Comparison of ENCODE assay signal across 9 mouse cellular contexts in the genomic region with DNA sequence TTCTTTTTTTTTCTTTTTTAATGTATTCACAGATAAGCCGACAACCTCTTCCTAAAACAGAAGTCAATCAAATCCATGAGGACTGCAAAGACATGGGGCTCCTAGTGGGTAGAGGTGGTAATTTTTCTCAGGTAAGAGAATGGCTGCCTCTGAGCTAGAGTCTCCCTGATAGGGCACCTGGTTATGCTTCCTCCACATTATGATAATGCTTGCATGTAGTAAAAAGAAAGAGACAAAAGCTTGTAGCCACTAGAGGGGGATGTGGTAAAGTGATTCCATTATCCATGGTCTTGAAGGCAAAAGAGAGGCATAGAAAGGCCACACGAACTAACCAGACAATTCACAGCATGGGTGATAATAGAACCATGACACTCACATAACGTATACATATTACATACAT. TPM values are rescaled to one million over a fixed set of nuclear protein-coding genes. Genes with fewer than 3 reads are reported as not detected.
DNase-seq lines count a peak whose midpoint lies in the region; ATAC-seq and TF ChIP-seq lines count a peak whose summit lies in the region.
"Had no signal": no experiment of that assay in that cellular context is flagged by ENCODE, and none has a peak within 500 bp of the region (broad histone marks: within the 10 kb centered on the region; RNA-seq: fewer than 3 reads in every experiment).

No protein-coding gene starts in this region.

- no peaks in the 10 kb centered on the region for H3K9me3 ChIP-seq in hindbrain, embryonic 11.5 days (ENCODE audit: control insufficient read depth, low read length)
- no peaks in the 10 kb centered on the region for H3K9me3 ChIP-seq in hindbrain, embryonic 10.5 days
- no peaks in the 10 kb centered on the region for H3K9me3 ChIP-seq in kidney, postnatal 0 days (replicated peaks; ENCODE audit: low read length)

- WGBS in hindbrain, embryonic 11.5 days = 55% methylated on average over 3 of the region's 3 CpGs
- 56% methylated on average over 3 of the region's 3 CpGs for WGBS in hindbrain, embryonic 10.5 days
- WGBS in kidney, postnatal 0 days = 62% methylated on average over 3 of the region's 3 CpGs

- H3K9ac ChIP-seq in hindbrain, embryonic 11.5 days (ENCODE audit: low read depth, low read length) = no peak overlapping the region
- no peak overlapping the region for H3K9ac ChIP-seq in kidney, postnatal 0 days (ENCODE audit: low read depth, low read length)

- no peaks in the 10 kb centered on the region for H3K4me1 ChIP-seq in hindbrain, embryonic 11.5 days (replicated peaks; ENCODE audit: control insufficient read depth, insufficient read depth, low read length)
- H3K4me1 ChIP-seq in hindbrain, embryonic 10.5 days (replicated peaks) = 0 out of 2 replicates have a peak, but pooled peaks cover 2% of the 10 kb centered on the region
- H3K4me1 ChIP-seq in kidney, postnatal 0 days (replicated peaks; ENCODE audit: insufficient read depth, low read length) = no peaks in the 10 kb centered on the region

- H3K27ac ChIP-seq in hindbrain, embryonic 11.5 days (ENCODE audit: low read depth, low read length) = no peak overlapping the region
- no peak overlapping the region for H3K27ac ChIP-seq in hindbrain, embryonic 10.5 days
- H3K27ac ChIP-seq in kidney, postnatal 0 days = peak overlapping the region; percentile 5; the same call in 1 of the 2 replicates

- peak; percentile 35 for DNase-seq in hindbrain, embryonic 11.5 days (ENCODE audit: low spot score)
- DNase-seq in hindbrain, embryonic 10.5 days (ENCODE audit: low spot score) = no peak
- DNase-seq in 3T3-L1 (ENCODE audit: low read depth, low spot score) = peak; percentile 90
- peak; percentile 17 for DNase-seq in c-Kit-positive CD71-negative TER-119-negative erythroid progenitor cells, embryonic 14.5 days (ENCODE audit: low read depth)
- DNase-seq in kidney, postnatal 0 days (ENCODE audit: low spot score) = peak; percentile 72
- DNase-seq in urinary bladder, postnatal 4 days (ENCODE audit: low spot score in 2 of 2) = no peak
- DNase-seq in cerebellum, adult 11-12 months = no peak

- H3K27me3 ChIP-seq in hindbrain, embryonic 11.5 days (ENCODE audit: control insufficient read depth, insufficient read depth, low read length) = no peaks in the 10 kb centered on the region
- no peaks in the 10 kb centered on the region for H3K27me3 ChIP-seq in hindbrain, embryonic 10.5 days (ENCODE audit: insufficient read depth, poor library complexity, severe bottlenecking)
- no peaks in the 10 kb centered on the region for H3K27me3 ChIP-seq in kidney, postnatal 0 days (ENCODE audit: insufficient read depth, low read length)

- peak; percentile 69 for TF ChIP-seq CTCF in kidney, postnatal 0 days (IDR thresholded peaks at IDR 0.05; ENCODE audit: low read depth)

- no peaks in the 10 kb centered on the region for H3K36me3 ChIP-seq in hindbrain, embryonic 11.5 days (ENCODE audit: control insufficient read depth, insufficient read depth, low read length)
- no peaks in the 10 kb centered on the region for H3K36me3 ChIP-seq in hindbrain, embryonic 10.5 days
- no peaks in the 10 kb centered on the region for H3K36me3 ChIP-seq in kidney, postnatal 0 days (ENCODE audit: insufficient read depth, low read length)

- no peak overlapping the region for H3K4me2 ChIP-seq in hindbrain, embryonic 11.5 days (replicated peaks; ENCODE audit: low read depth, low read length)
- no peak overlapping the region for H3K4me2 ChIP-seq in kidney, postnatal 0 days (ENCODE audit: low read length)

- ATAC-seq in hindbrain, embryonic 11.5 days (ENCODE audit: low FRiP score) = peak; percentile 67
- ATAC-seq in kidney, postnatal 0 days (replicated peaks; ENCODE audit: low FRiP score, low read depth) = peak; percentile 82
- no peak for ATAC-seq in erythroblast, adult 5-6 weeks (replicated peaks; ENCODE audit: low FRiP score, poor library complexity, severe bottlenecking)

- no peak overlapping the region for H3K4me3 ChIP-seq in hindbrain, embryonic 11.5 days (ENCODE audit: low read depth, low read length)
- H3K4me3 ChIP-seq in hindbrain, embryonic 10.5 days = no peak overlapping the region
- H3K4me3 ChIP-seq in kidney, postnatal 0 days (replicated peaks; ENCODE audit: low read depth, low read length) = no peak overlapping the region

RNA-seq across cellular contexts. Expression of a gene that starts 42.1 kb away (rescaled TPM):
- polyA plus RNA-seq in hindbrain, embryonic 11.5 days (2014; fragmentation: Nextera tagmentation; extraction: Ambion mirVana) = not detected in 2 replicates
- not detected in 2 replicates for polyA plus RNA-seq in hindbrain, embryonic 10.5 days (2016; fragmentation: Nextera tagmentation; extraction: Ambion mirVana)
- 17.8 and 19.8 TPM in 2 replicates for polyA plus RNA-seq in kidney, postnatal 0 days (2015; fragmentation: Nextera tagmentation; extraction: Ambion mirVana)
- not detected in 2 replicates for total RNA-seq in erythroblast, adult 5-6 weeks (2015; ENCODE audit: low replicate concordance)
- not detected in 2 replicates for total RNA-seq in erythroblast, adult 5-6 weeks (2017; ENCODE audit: low replicate concordance)
- total RNA-seq: hematopoietic stem cell, adult 5-6 weeks had no signal

Comparison
In these comparisons a context has a peak if more than half of its experiments do, and no peak if none do; other contexts are left out.
1. DNase-seq: peak in hindbrain, embryonic 11.5 days (single experiment), 3T3-L1 (single experiment), c-Kit-positive CD71-negative TER-119-negative erythroid progenitor cells, embryonic 14.5 days (single experiment) and kidney, postnatal 0 days (single experiment); none in hindbrain, embryonic 10.5 days (single experiment), urinary bladder, postnatal 4 days (0 of 2) and cerebellum, adult 11-12 months (single experiment).
2. RNA of a gene that starts 42.1 kb away (polyA plus RNA-seq): 17.8 to 19.8 TPM in kidney, postnatal 0 days; not detected in hindbrain, embryonic 11.5 days and not detected in hindbrain, embryonic 10.5 days; every median in the first group is over 10 times any median in the second.